Mouse (Mus musculus) neural tube, embryonic 14.5 days (tissue): ENCODE measurements at regions not wholly inside any gene's neighbourhood (a gene's known extent, or its start where the extent isn't known, plus 50 kb on each side); places are given as distances from the start of the nearest gene placed in this dataset.

Experiments
- ATAC-seq: fragments of 200-750 bp; cut with Nextera tagmentation; 2 replicates; pipeline ENCODE4 v1.8.0; 2017; ENCODE audit warnings: low read depth, mild to moderate bottlenecking, moderate TSS enrichment, moderate library complexity
- H3K27ac ChIP-seq: fragments of 300-500 bp; sonication (generic); 2 replicates; pipeline ENCODE4 v1.5.1; 2014; ENCODE audit warnings: low read depth, mild to moderate bottlenecking, control low read depth, low read length, moderate library complexity, mixed read lengths
- H3K27me3 ChIP-seq: fragments of 300-500 bp; sonication (generic); 2 replicates; pipeline ENCODE4 v1.6.1; 2014; ENCODE audit warnings: low read length; ENCODE audit not compliant: control insufficient read depth, insufficient read depth
- H3K36me3 ChIP-seq: fragments of 300-500 bp; sonication (generic); 2 replicates; pipeline ENCODE4 v1.6.1; 2014; ENCODE audit warnings: low read length, mixed read lengths; ENCODE audit not compliant: control insufficient read depth, insufficient read depth
- H3K4me1 ChIP-seq: fragments of 300-500 bp; sonication (generic); 2 replicates; pipeline ENCODE4 v1.6.1; 2014; ENCODE audit warnings: low read length; ENCODE audit not compliant: control insufficient read depth, insufficient read depth
- H3K4me2 ChIP-seq: fragments of 300-500 bp; sonication (generic); 2 replicates; pipeline ENCODE4 v1.6.1; 2014; ENCODE audit warnings: mild to moderate bottlenecking, low read depth, low read length, control low read depth
- H3K4me3 ChIP-seq: fragments of 300-500 bp; sonication (generic); 2 replicates; pipeline ENCODE4 v1.5.1; 2014; ENCODE audit warnings: low read depth, low read length, control low read depth, mixed read lengths
- H3K9ac ChIP-seq: fragments of 300-500 bp; sonication (generic); replicated peaks from 2 replicates; pipeline ENCODE4 v1.6.1; 2014; ENCODE audit warnings: low read depth, mild to moderate bottlenecking, control low read depth, low read length, mixed read lengths
- H3K9me3 ChIP-seq: fragments of 300-500 bp; sonication (generic); 2 replicates; pipeline ENCODE4 v1.6.1; 2016; ENCODE audit warnings: low read length; ENCODE audit not compliant: control insufficient read depth
- WGBS: fragments of 180-500 bp; shearing (Covaris S2); extraction: QIAGEN DNeasy Blood & Tissue Kit; methylation state at CpG from one replicate; pipeline ENCODE4 v1.1.7; 2014; 5-methylcytosine and 5-hydroxymethylcytosine counted together

DNA sequence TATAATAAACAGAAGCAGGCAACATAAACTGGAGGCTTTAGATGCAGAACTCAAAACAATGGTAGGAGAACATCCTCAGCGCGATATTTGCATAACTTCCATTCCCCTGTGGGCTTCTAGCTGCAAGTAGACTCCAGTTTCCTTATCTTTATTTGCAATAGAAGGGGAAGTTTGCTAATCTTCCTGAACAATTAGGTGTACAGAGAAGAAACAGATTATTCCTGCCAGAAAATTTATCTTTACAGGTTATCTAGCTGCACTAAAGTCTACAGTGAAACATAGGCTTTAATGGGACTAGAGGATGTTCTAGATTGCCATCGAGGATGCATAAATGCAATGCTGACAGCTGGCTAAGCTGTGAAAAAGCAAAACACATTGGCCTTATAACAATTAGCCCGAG, 1544.0 kb downstream of the Efna5 start:
- H3K27ac ChIP-seq = no peak overlapping the region
- no peaks in the 10 kb centered on the region for H3K4me1 ChIP-seq
- H3K9me3 ChIP-seq = no peaks in the 10 kb centered on the region
- WGBS = 88% methylated on average over 4 of the region's 4 CpGs
- no peak overlapping the region for H3K9ac ChIP-seq
- no peak for ATAC-seq
- no peaks in the 10 kb centered on the region for H3K36me3 ChIP-seq
- H3K4me2 ChIP-seq = no peak overlapping the region
- no peaks in the 10 kb centered on the region for H3K27me3 ChIP-seq
- no peak overlapping the region for H3K4me3 ChIP-seq

- Histone ChIP-seq H3K4me2 (no peak overlapping the region), H3K27me3 (no peaks in the 10 kb centered on the region), H3K4me1 (no peaks in the 10 kb centered on the region), H3K4me3 (no peak overlapping the region), H3K36me3 (no peaks in the 10 kb centered on the region), H3K9ac (no peak overlapping the region), H3K9me3 (no peaks in the 10 kb centered on the region), H3K27ac (no peak overlapping the region)
- no peak for ATAC-seq
Measured at GRCm38 (mm10) chr17:61325401-61325800, 1555.7 kb downstream of the Efna5 start.

GRCm38 (mm10) chr17:61320865-61321264, 1560.3 kb downstream of the Efna5 start:
- Histone ChIP-seq H3K9ac (no peak overlapping the region), H3K4me1 (no peaks in the 10 kb centered on the region), H3K27me3 (no peaks in the 10 kb centered on the region), H3K36me3 (no peaks in the 10 kb centered on the region), H3K4me3 (no peak overlapping the region), H3K9me3 (no peaks in the 10 kb centered on the region), H3K4me2 (no peak overlapping the region), H3K27ac (no peak overlapping the region)
- no peak for ATAC-seq
- whole genome bisulfite sequencing = 66% methylated on average over 4 of the region's 4 CpGs

- H3K27me3 ChIP-seq = no peaks in the 10 kb centered on the region
- H3K4me3 ChIP-seq = no peak overlapping the region
- no peaks in the 10 kb centered on the region for H3K9me3 ChIP-seq
- no peak overlapping the region for H3K9ac ChIP-seq
- no peak for ATAC-seq
- no peak overlapping the region for H3K27ac ChIP-seq
- no peaks in the 10 kb centered on the region for H3K4me1 ChIP-seq
- 97% methylated on average over 2 of the region's 2 CpGs for WGBS
- no peaks in the 10 kb centered on the region for H3K36me3 ChIP-seq
- H3K4me2 ChIP-seq = no peak overlapping the region
Measured at GRCm38 (mm10) chr17:61313424-61313823, 1567.7 kb downstream of the Efna5 start.

GRCm38 (mm10) chr17:61311189-61311588, 1569.9 kb downstream of the Efna5 start:
- WGBS = 77% methylated on average over 4 of the region's 4 CpGs
- H3K4me3 ChIP-seq = no peak overlapping the region

GRCm38 (mm10) chr17:61303611-61304010, 1577.5 kb downstream of the Efna5 start:
- Histone ChIP-seq H3K9me3 (no peaks in the 10 kb centered on the region), H3K4me1 (0 out of 2 replicates have a peak, but pooled peaks cover 3% of the 10 kb centered on the region), H3K27me3 (no peaks in the 10 kb centered on the region), H3K9ac (no peak overlapping the region), H3K4me3 (no peak overlapping the region), H3K4me2 (no peak overlapping the region), H3K36me3 (no peaks in the 10 kb centered on the region), H3K27ac (no peak overlapping the region)
- WGBS = 80% methylated on average over 1 of the region's 1 CpGs
- ATAC-seq = no peak

More at GRCm38 (mm10) chr17:61311189-61311588, 1569.9 kb downstream of the Efna5 start:
- no peak for ATAC-seq
- no peaks in the 10 kb centered on the region for H3K27me3 ChIP-seq
- H3K4me2 ChIP-seq = no peak overlapping the region
- H3K27ac ChIP-seq = no peak overlapping the region
- no peaks in the 10 kb centered on the region for H3K9me3 ChIP-seq
- no peaks in the 10 kb centered on the region for H3K36me3 ChIP-seq
- no peak overlapping the region for H3K9ac ChIP-seq
- H3K4me1 ChIP-seq = no peaks in the 10 kb centered on the region

DNA sequence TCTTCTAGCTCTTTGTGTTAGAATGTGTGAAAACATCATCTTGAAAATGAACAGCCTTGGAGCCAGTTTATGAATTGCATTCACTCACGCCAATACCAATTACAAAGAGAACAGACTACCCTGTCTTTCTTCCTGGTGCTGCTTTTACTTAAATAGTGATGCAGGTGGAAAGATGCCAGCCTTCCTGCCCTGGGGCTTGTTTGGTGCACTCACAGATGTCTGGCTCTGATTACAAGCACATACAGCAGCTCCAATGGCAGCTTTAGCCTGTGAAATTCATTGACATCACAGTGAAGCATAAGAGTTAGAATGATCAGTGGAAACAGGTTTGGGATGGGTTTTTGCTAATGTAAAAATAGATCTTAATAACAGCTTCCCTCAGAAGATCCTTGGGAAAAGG, 1579.1 kb downstream of the Efna5 start:
- no peaks in the 10 kb centered on the region for H3K27me3 ChIP-seq
- 0 out of 2 replicates have a peak overlapping the region, but pooled peaks have one; percentile 8 for H3K27ac ChIP-seq
- H3K4me2 ChIP-seq = no peak overlapping the region
- H3K4me1 ChIP-seq = 0 out of 2 replicates have a peak, but pooled peaks cover 3% of the 10 kb centered on the region
- no peaks in the 10 kb centered on the region for H3K9me3 ChIP-seq
- peak; percentile 88 for ATAC-seq
- H3K36me3 ChIP-seq = no peaks in the 10 kb centered on the region
- 35% methylated on average over 1 of the region's 1 CpGs for WGBS
- H3K9ac ChIP-seq = no peak overlapping the region
- H3K4me3 ChIP-seq = no peak overlapping the region

DNA sequence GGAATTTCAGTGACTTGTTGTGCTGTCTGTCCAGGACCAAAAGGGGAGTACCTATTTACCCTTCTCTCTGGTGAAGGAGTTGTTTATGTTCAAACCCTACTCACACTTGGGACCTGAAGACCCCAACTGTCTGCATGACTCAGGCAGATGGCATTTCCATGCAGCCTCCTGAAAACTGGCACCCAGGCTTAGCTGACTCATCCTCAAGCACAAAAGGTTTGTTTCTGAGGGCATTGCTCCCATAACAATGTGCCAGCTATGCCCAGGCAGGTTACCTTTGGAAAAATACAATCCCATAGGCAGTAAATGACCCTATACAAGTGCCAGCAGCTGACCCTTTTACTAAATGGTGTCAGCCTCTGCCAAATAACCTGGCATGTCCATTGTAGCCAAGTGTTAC, 1579.9 kb downstream of the Efna5 start:
- no peaks in the 10 kb centered on the region for H3K9me3 ChIP-seq
- H3K27me3 ChIP-seq = no peaks in the 10 kb centered on the region
- no peak overlapping the region for H3K4me2 ChIP-seq
- peak; percentile 41; the same call in 1 of the 2 replicates for ATAC-seq
- H3K4me1 ChIP-seq = 0 out of 2 replicates have a peak, but pooled peaks cover 3% of the 10 kb centered on the region
- H3K36me3 ChIP-seq = no peaks in the 10 kb centered on the region
- H3K27ac ChIP-seq = no peak overlapping the region
- no peak overlapping the region for H3K9ac ChIP-seq
- no peak overlapping the region for H3K4me3 ChIP-seq

DNA sequence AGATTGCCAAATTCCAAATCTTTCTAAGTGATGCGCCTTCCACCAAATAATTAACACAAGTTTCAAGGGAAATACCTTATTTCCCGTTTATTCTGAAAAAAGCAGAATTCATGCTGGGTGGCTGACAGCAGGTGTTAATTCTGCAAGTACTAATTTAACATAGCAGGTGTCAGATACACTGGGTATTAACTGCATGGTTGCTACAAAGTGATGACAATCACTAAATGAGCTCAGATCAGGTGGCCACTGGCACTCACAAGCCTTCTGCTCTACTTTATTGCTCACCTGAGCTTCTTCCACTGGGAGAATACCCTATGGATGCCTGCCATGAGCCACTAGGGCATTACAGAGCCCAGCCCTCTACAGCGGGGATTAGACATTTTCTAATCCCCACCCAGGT, 1590.0 kb downstream of the Efna5 start:
- 74% methylated on average over 3 of the region's 3 CpGs for WGBS
- H3K27ac ChIP-seq = no peak overlapping the region
- H3K9me3 ChIP-seq = no peaks in the 10 kb centered on the region
- H3K4me1 ChIP-seq = no peaks in the 10 kb centered on the region
- no peaks in the 10 kb centered on the region for H3K27me3 ChIP-seq
- no peak overlapping the region for H3K9ac ChIP-seq
- no peak overlapping the region for H3K4me3 ChIP-seq
- H3K36me3 ChIP-seq = no peaks in the 10 kb centered on the region
- ATAC-seq = no peak
- H3K4me2 ChIP-seq = no peak overlapping the region

DNA sequence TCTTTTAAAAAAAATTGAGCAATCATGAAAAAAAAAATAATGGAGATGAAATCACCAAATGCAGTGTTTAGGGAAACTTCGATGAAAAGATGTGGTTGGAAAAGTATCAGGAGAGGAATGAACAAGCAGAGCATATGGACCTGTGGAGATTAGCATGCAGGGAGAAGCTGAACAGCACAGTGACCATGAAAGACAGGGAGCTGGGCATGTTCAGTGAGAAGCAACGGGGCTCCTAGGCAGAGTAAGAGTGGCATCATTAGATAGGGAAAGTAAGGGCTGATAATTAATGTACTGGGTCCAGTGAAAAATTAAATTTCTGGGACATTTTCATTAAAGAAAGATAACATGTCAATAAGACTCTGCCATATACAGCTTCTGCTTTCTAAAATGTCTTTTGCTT, 1592.5 kb downstream of the Efna5 start:
- WGBS = 77% methylated on average over 2 of the region's 2 CpGs
- no peak overlapping the region for H3K9ac ChIP-seq
- no peak for ATAC-seq

More for the DNA sequence above, 1592.5 kb downstream of the Efna5 start:
- Histone ChIP-seq H3K36me3 (no peaks in the 10 kb centered on the region), H3K27ac (no peak overlapping the region), H3K9me3 (no peaks in the 10 kb centered on the region), H3K4me2 (no peak overlapping the region), H3K4me3 (no peak overlapping the region), H3K4me1 (no peaks in the 10 kb centered on the region), H3K27me3 (no peaks in the 10 kb centered on the region)
